ENCODE assay signal across 20 mouse cellular contexts in genomic region chr8:117127063-117127462, GRCm38 (mm10). TPM values are rescaled to one million over a fixed set of nuclear protein-coding genes. Genes with fewer than 3 reads are reported as not detected.
A peak's percentile ranks its signal among the peaks of the same experiment; 100 is the strongest.
DNase-seq lines count a peak whose midpoint lies in the region; ATAC-seq and TF ChIP-seq lines count a peak whose summit lies in the region.
"Had no signal": no experiment of that assay in that cellular context is flagged by ENCODE, and none has a peak within 500 bp of the region (broad histone marks: within the 10 kb centered on the region; RNA-seq: fewer than 3 reads in every experiment).

No protein-coding gene starts in this region.

- no peak overlapping the region for H3K9ac ChIP-seq in liver, adult 2 months (ENCODE audit: low read depth, low read length)
- H3K9ac ChIP-seq in liver, embryonic 12.5 days = no peak overlapping the region
- H3K9ac ChIP-seq: heart, embryonic 12.5 days; neural tube, embryonic 15.5 days had no signal

- no peaks in the 10 kb centered on the region for H3K27me3 ChIP-seq in liver, adult 2 months (ENCODE audit: control insufficient read depth, insufficient read depth, low read length)
- peaks cover 4% of the 10 kb centered on the region; the same call in 1 of the 2 replicates for H3K27me3 ChIP-seq in liver, embryonic 12.5 days (replicated peaks)
- peaks cover 88% of the 10 kb centered on the region for H3K27me3 ChIP-seq in E14TG2a.4 (ENCODE audit: insufficient read depth, low read length)
- H3K27me3 ChIP-seq: heart, embryonic 12.5 days; neural tube, embryonic 15.5 days had no signal

- no peak for DNase-seq in liver, adult 2 months (ENCODE audit: extremely low read depth, low read depth, low spot score)
- peak; percentile 32 for DNase-seq in A20 (ENCODE audit: low read depth, low spot score)
- peak; percentile 30 for DNase-seq in induced T-regulatory cell, adult 2 months (ENCODE audit: low read depth)
- DNase-seq in neural tube, embryonic 10.5 days (ENCODE audit: extremely low spot score, low spot score) = no peak
- DNase-seq: cerebellum, adult 2 months; gastrocnemius, postnatal 10 days; heart, postnatal 4 days; kidney, postnatal 36 days; layer of hippocampus, postnatal 36 days; retina, postnatal 1 day; thymus, adult 18-20 months had no signal

- H3K27ac ChIP-seq in liver, adult 2 months (replicated peaks; ENCODE audit: insufficient read depth, low read depth, low read length) = no peak overlapping the region
- H3K27ac ChIP-seq in liver, embryonic 12.5 days = no peak overlapping the region
- H3K27ac ChIP-seq: macrophage; neural tube, embryonic 15.5 days had no signal

- H3K9me3 ChIP-seq in liver, embryonic 12.5 days (replicated peaks) = no peaks in the 10 kb centered on the region
- no peaks in the 10 kb centered on the region for H3K9me3 ChIP-seq in E14TG2a.4 (ENCODE audit: low read length)
- H3K9me3 ChIP-seq: heart, embryonic 12.5 days; neural tube, embryonic 15.5 days had no signal

- H3K36me3 ChIP-seq in liver, adult 2 months (ENCODE audit: control insufficient read depth, insufficient read depth, low read length) = no peaks in the 10 kb centered on the region; the same call in 1 of the 2 replicates
- H3K36me3 ChIP-seq in liver, embryonic 12.5 days = no peaks in the 10 kb centered on the region
- H3K36me3 ChIP-seq in E14TG2a.4 (ENCODE audit: insufficient read depth, low read length) = no peaks in the 10 kb centered on the region
- H3K36me3 ChIP-seq: heart, embryonic 12.5 days; neural tube, embryonic 15.5 days had no signal

- H3K4me3 ChIP-seq in liver, adult 2 months (ENCODE audit: insufficient read depth, low read depth, low read length) = no peak overlapping the region
- no peak overlapping the region for H3K4me3 ChIP-seq in liver, embryonic 12.5 days
- no peak overlapping the region for H3K4me3 ChIP-seq in E14TG2a.4 (replicated peaks; ENCODE audit: low read length)
- H3K4me3 ChIP-seq: heart, embryonic 12.5 days; neural tube, embryonic 15.5 days had no signal

- peak; percentile 15; the same call in 1 of the 2 replicates for TF ChIP-seq CTCF in liver, adult 2 months (IDR thresholded peaks at IDR 0.05; ENCODE audit: low read depth, low read length)
- TF ChIP-seq CTCF in E14TG2a.4 (conservative IDR thresholded peaks at IDR 0.05; ENCODE audit: low read length) = peak; percentile 57

- ATAC-seq in liver, embryonic 12.5 days = no peak
- ATAC-seq in cerebellum, adult (ENCODE audit: insufficient number of reproducible peaks, low FRiP score, low TSS enrichment) = no peak
- ATAC-seq: forebrain, embryonic 16.5 days; inflammation-experienced regulatory T-cells, adult 6 months; midbrain, embryonic 16.5 days had no signal

- 86% methylated on average over 8 of the region's 8 CpGs for WGBS in liver, adult 2 months
- WGBS in liver, embryonic 12.5 days (ENCODE audit: insufficient replicate concordance) = 50% methylated on average over 8 of the region's 8 CpGs

- H3K4me1 ChIP-seq in liver, adult 2 months (ENCODE audit: control insufficient read depth, insufficient read depth, low read length) = peaks cover 1% of the 10 kb centered on the region; the same call in 1 of the 2 replicates
- no peaks in the 10 kb centered on the region for H3K4me1 ChIP-seq in liver, embryonic 12.5 days
- peaks cover 20% of the 10 kb centered on the region for H3K4me1 ChIP-seq in E14TG2a.4 (replicated peaks; ENCODE audit: low read depth, low read length)
- H3K4me1 ChIP-seq: heart, embryonic 12.5 days; neural tube, embryonic 15.5 days had no signal

- H3K4me2 ChIP-seq in liver, embryonic 12.5 days = no peak overlapping the region
- H3K4me2 ChIP-seq: heart, embryonic 12.5 days; neural tube, embryonic 15.5 days had no signal

- no peak for TF ChIP-seq POLR2A in liver, adult 2 months (IDR thresholded peaks at IDR 0.05; ENCODE audit: extremely low read depth, insufficient read depth, low read length)

- no peaks in the 10 kb centered on the region for H3K79me2 ChIP-seq in liver, adult 2 months (ENCODE audit: control insufficient read depth, insufficient read depth, low read length)

RNA-seq across cellular contexts. Expression of gene Gan, which starts 30.9 kb away (rescaled TPM):
- total RNA-seq in liver, adult 2 months (2014; rRNA removed) = 1.2 and 1.3 TPM in 2 replicates
- 1.1 and 1.5 TPM in 2 replicates for polyA plus RNA-seq in liver, adult 2 months (2012; rRNA removed)
- 1.9 and 2.1 TPM in 2 replicates for polyA plus RNA-seq in liver, embryonic 12.5 days (2016; fragmentation: Nextera tagmentation; extraction: Ambion mirVana)

RNA-seq across cellular contexts. Expression of gene Bco1, which starts 31.4 kb away (rescaled TPM):
- total RNA-seq in liver, adult 2 months (2014; rRNA removed) = 5.2 and 7.2 TPM in 2 replicates
- 4.0 TPM in 2 replicates for polyA plus RNA-seq in liver, adult 2 months (2012; rRNA removed)
- 10.3 and 10.8 TPM in 2 replicates for polyA plus RNA-seq in liver, embryonic 12.5 days (2016; fragmentation: Nextera tagmentation; extraction: Ambion mirVana)
- total RNA-seq: gastrocnemius, postnatal 10 days; heart, postnatal 4 days had no signal
- polyA plus RNA-seq: inflammation-experienced regulatory T-cells, adult 6 months; macrophage had no signal

RNA-seq across cellular contexts. Expression of gene Pkd1l2, which starts 44.8 kb away (rescaled TPM):
- not detected in 2 replicates for total RNA-seq in liver, adult 2 months (2014; rRNA removed)
- polyA plus RNA-seq in liver, adult 2 months (2012; rRNA removed) = not detected in 2 replicates
- polyA plus RNA-seq in liver, embryonic 12.5 days (2016; fragmentation: Nextera tagmentation; extraction: Ambion mirVana) = 0.01 and 0.02 TPM in 2 replicates
- polyA plus RNA-seq: forebrain, embryonic 16.5 days; midbrain, embryonic 16.5 days had no signal

Comparison
In these comparisons a context has a peak if more than half of its experiments do, and no peak if none do; other contexts are left out.
1. DNase-seq: peak in A20 (single experiment) and induced T-regulatory cell, adult 2 months (single experiment); none in liver, adult 2 months (single experiment) and neural tube, embryonic 10.5 days (single experiment).